Mouse (Mus musculus) neural tube, embryonic 12.5 days (tissue): ENCODE data around the gene Vgll4. TPM values are rescaled to one million over a fixed set of nuclear protein-coding genes. Genes with fewer than 3 reads are reported as not detected.
A peak's percentile ranks its signal among the peaks of the same experiment; 100 is the strongest.

ENCODE experiments used
- ATAC-seq: fragments of 200-750 bp; cut with Nextera tagmentation; 2 replicates; pipeline ENCODE4 v1.8.0; 2017; ENCODE audit warnings: low read depth, mild to moderate bottlenecking, moderate TSS enrichment, moderate library complexity; ENCODE audit not compliant: low FRiP score
- H3K27ac ChIP-seq: fragments of 300-500 bp; sonication (generic); 2 replicates; pipeline ENCODE4 v1.5.1; 2016
- H3K27me3 ChIP-seq: fragments of 300-500 bp; sonication (generic); replicated peaks from 2 replicates; pipeline ENCODE4 v1.6.1; 2016; ENCODE audit warnings: mild to moderate bottlenecking
- H3K36me3 ChIP-seq: fragments of 300-500 bp; sonication (generic); 2 replicates; pipeline ENCODE4 v1.6.1; 2016; ENCODE audit warnings: mild to moderate bottlenecking
- H3K4me1 ChIP-seq: fragments of 300-500 bp; sonication (generic); 2 replicates; pipeline ENCODE4 v1.6.1; 2016
- H3K4me2 ChIP-seq: fragments of 300-500 bp; sonication (generic); replicated peaks from 2 replicates; pipeline ENCODE4 v1.6.1; 2016; ENCODE audit warnings: mild to moderate bottlenecking
- H3K4me3 ChIP-seq: fragments of 300-500 bp; sonication (generic); 2 replicates; pipeline ENCODE4 v1.5.1; 2016
- H3K9ac ChIP-seq: fragments of 300-500 bp; sonication (generic); 2 replicates; pipeline ENCODE4 v1.6.1; 2016; ENCODE audit warnings: mild to moderate bottlenecking
- H3K9me3 ChIP-seq: fragments of 300-500 bp; sonication (generic); 2 replicates; pipeline ENCODE4 v1.6.1; 2016; ENCODE audit warnings: mild to moderate bottlenecking
- whole genome bisulfite sequencing: fragments of 180-500 bp; shearing (Covaris S2); methylation state at CpG from one replicate; pipeline ENCODE4 v1.1.7; 2016; 5-methylcytosine and 5-hydroxymethylcytosine counted together
- polyA plus RNA-seq: library from polyadenylated mRNA; unstranded; fragments of >200 nt; fragmentation: Nextera tagmentation; extraction: Ambion mirVana; gene quantifications from 2 replicates; pipeline ENCODE4 v1.2.1, GENCODE M21; 2016

Vgll4 gene
- polyA plus RNA-seq, 1 experiment from 2014 or later = 81.7 TPM

- Histone ChIP-seq H3K9me3 (no peaks in the 10 kb centered on the region), H3K4me2 (no peak overlapping the region), H3K36me3 (no peaks in the 10 kb centered on the region), H3K4me3 (no peak overlapping the region), H3K27ac (no peak overlapping the region), H3K9ac (no peak overlapping the region), H3K27me3 (no peaks in the 10 kb centered on the region), H3K4me1 (peaks cover 28% of the 10 kb centered on the region)
- WGBS = 97% methylated on average over 6 of the region's 6 CpGs
- no peak for ATAC-seq
Measured at GRCm38 (mm10) chr6:114907459-114907858, 62.3 kb downstream of the Vgll4 start.

GRCm38 (mm10) chr6:114906209-114906608 is 63.6 kb downstream of the Vgll4 start:
- H3K36me3 ChIP-seq = no peaks in the 10 kb centered on the region
- ATAC-seq = no peak
- WGBS = 61% methylated on average over 5 of the region's 5 CpGs
- H3K27ac ChIP-seq = no peak overlapping the region
- peaks cover 38% of the 10 kb centered on the region for H3K4me1 ChIP-seq
- H3K27me3 ChIP-seq = no peaks in the 10 kb centered on the region
- no peak overlapping the region for H3K9ac ChIP-seq
- H3K9me3 ChIP-seq = no peaks in the 10 kb centered on the region
- no peak overlapping the region for H3K4me3 ChIP-seq
- H3K4me2 ChIP-seq = no peak overlapping the region

- H3K4me2 ChIP-seq = no peak overlapping the region
- no peak for ATAC-seq
- no peaks in the 10 kb centered on the region for H3K27me3 ChIP-seq
- H3K4me1 ChIP-seq = peaks cover 45% of the 10 kb centered on the region
- no peak overlapping the region for H3K4me3 ChIP-seq
- no peaks in the 10 kb centered on the region for H3K9me3 ChIP-seq
- no peak overlapping the region for H3K9ac ChIP-seq
- no peaks in the 10 kb centered on the region for H3K36me3 ChIP-seq
- 72% methylated on average over 8 of the region's 8 CpGs for WGBS
- H3K27ac ChIP-seq = no peak overlapping the region
Measured at GRCm38 (mm10) chr6:114905253-114906028, 64.4 kb downstream of the Vgll4 start.

- 90% methylated on average over 3 of the region's 3 CpGs for WGBS
Measured at GRCm38 (mm10) chr6:114904818-114905217, 65.0 kb downstream of the Vgll4 start.

GRCm38 (mm10) chr6:114904233-114904632 is 65.6 kb downstream of the Vgll4 start:
- WGBS = 85% methylated on average over 6 of the region's 6 CpGs
- Histone ChIP-seq H3K4me2 (no peak overlapping the region), H3K9me3 (no peaks in the 10 kb centered on the region), H3K4me3 (no peak overlapping the region), H3K27ac (no peak overlapping the region), H3K36me3 (no peaks in the 10 kb centered on the region), H3K4me1 (peaks cover 56% of the 10 kb centered on the region), H3K27me3 (no peaks in the 10 kb centered on the region), H3K9ac (no peak overlapping the region)
- no peak for ATAC-seq

More at GRCm38 (mm10) chr6:114904818-114905217, 65.0 kb downstream of the Vgll4 start:
- no peak for ATAC-seq
- no peak overlapping the region for H3K27ac ChIP-seq
- no peak overlapping the region for H3K9ac ChIP-seq
- H3K4me3 ChIP-seq = no peak overlapping the region
- H3K36me3 ChIP-seq = no peaks in the 10 kb centered on the region
- H3K4me1 ChIP-seq = peaks cover 51% of the 10 kb centered on the region
- H3K9me3 ChIP-seq = no peaks in the 10 kb centered on the region
- no peaks in the 10 kb centered on the region for H3K27me3 ChIP-seq
- no peak overlapping the region for H3K4me2 ChIP-seq

- Histone ChIP-seq H3K36me3 (0 out of 2 replicates have a peak, but pooled peaks cover 4% of the 10 kb centered on the region), H3K4me2 (peak overlapping the region; percentile 41), H3K27ac (no peak overlapping the region), H3K9ac (peak overlapping the region; percentile 29; the same call in 1 of the 2 replicates), H3K4me1 (peaks cover 56% of the 10 kb centered on the region), H3K4me3 (no peak overlapping the region), H3K9me3 (no peaks in the 10 kb centered on the region), H3K27me3 (no peaks in the 10 kb centered on the region)
- 23% methylated on average over 4 of the region's 4 CpGs for WGBS
- 0 out of 2 replicates have a peak, but pooled peaks have one; percentile 10 for ATAC-seq
Measured at GRCm38 (mm10) chr6:114901921-114902320, 67.9 kb downstream of the Vgll4 start.

GRCm38 (mm10) chr6:114901321-114901824 is 68.4 kb downstream of the Vgll4 start:
- ATAC-seq = no peak
- H3K9ac ChIP-seq = peak overlapping the region; percentile 29; the same call in 1 of the 2 replicates

GRCm38 (mm10) chr6:114900194-114900593 is 69.6 kb downstream of the Vgll4 start:
- WGBS = 18% methylated on average over 10 of the region's 10 CpGs
- no peak overlapping the region for H3K4me3 ChIP-seq
- H3K4me1 ChIP-seq = peaks cover 53% of the 10 kb centered on the region
- no peaks in the 10 kb centered on the region for H3K27me3 ChIP-seq
- peak overlapping the region; percentile 36 for H3K9ac ChIP-seq
- H3K4me2 ChIP-seq = peak overlapping the region; percentile 48
- no peak for ATAC-seq
- H3K9me3 ChIP-seq = 0 out of 2 replicates have a peak, but pooled peaks cover 4% of the 10 kb centered on the region
- H3K27ac ChIP-seq = 0 out of 2 replicates have a peak overlapping the region, but pooled peaks have one; percentile 1
- H3K36me3 ChIP-seq = peaks cover 8% of the 10 kb centered on the region; the same call in 1 of the 2 replicates

More at GRCm38 (mm10) chr6:114901321-114901824, 68.4 kb downstream of the Vgll4 start:
- Histone ChIP-seq H3K27me3 (no peaks in the 10 kb centered on the region), H3K4me3 (no peak overlapping the region), H3K27ac (no peak overlapping the region), H3K36me3 (peaks cover 5% of the 10 kb centered on the region; the same call in 1 of the 2 replicates), H3K4me1 (peaks cover 53% of the 10 kb centered on the region), H3K9me3 (0 out of 2 replicates have a peak, but pooled peaks cover 1% of the 10 kb centered on the region), H3K4me2 (peak overlapping the region; percentile 41)
- WGBS = 4% methylated on average over 12 of the region's 12 CpGs

- H3K4me1 ChIP-seq = peaks cover 54% of the 10 kb centered on the region
- H3K9ac ChIP-seq = no peak overlapping the region
- 0 out of 2 replicates have a peak overlapping the region, but pooled peaks have one; percentile 1 for H3K27ac ChIP-seq
- H3K4me3 ChIP-seq = no peak overlapping the region
- H3K36me3 ChIP-seq = peaks cover 10% of the 10 kb centered on the region; the same call in 1 of the 2 replicates
- peak overlapping the region; percentile 48 for H3K4me2 ChIP-seq
- 23% methylated on average over 7 of the region's 7 CpGs for WGBS
- no peak for ATAC-seq
- no peaks in the 10 kb centered on the region for H3K27me3 ChIP-seq
- 0 out of 2 replicates have a peak, but pooled peaks cover 4% of the 10 kb centered on the region for H3K9me3 ChIP-seq
Measured at GRCm38 (mm10) chr6:114899652-114900051, 70.1 kb downstream of the Vgll4 start.

GRCm38 (mm10) chr6:114898949-114899348 is 70.8 kb downstream of the Vgll4 start:
- Histone ChIP-seq H3K36me3 (peaks cover 10% of the 10 kb centered on the region; the same call in 1 of the 2 replicates), H3K27ac (no peak overlapping the region), H3K27me3 (no peaks in the 10 kb centered on the region), H3K4me1 (peaks cover 54% of the 10 kb centered on the region), H3K9me3 (0 out of 2 replicates have a peak, but pooled peaks cover 4% of the 10 kb centered on the region), H3K4me2 (no peak overlapping the region), H3K4me3 (no peak overlapping the region), H3K9ac (no peak overlapping the region)
- ATAC-seq = no peak
- 97% methylated on average over 4 of the region's 4 CpGs for WGBS

GRCm38 (mm10) chr6:114896281-114896680 is 73.5 kb downstream of the Vgll4 start:
- Histone ChIP-seq H3K9ac (no peak overlapping the region), H3K4me1 (peaks cover 52% of the 10 kb centered on the region), H3K36me3 (peaks cover 10% of the 10 kb centered on the region; the same call in 1 of the 2 replicates), H3K4me3 (no peak overlapping the region), H3K27ac (no peak overlapping the region), H3K27me3 (no peaks in the 10 kb centered on the region), H3K4me2 (no peak overlapping the region), H3K9me3 (0 out of 2 replicates have a peak, but pooled peaks cover 4% of the 10 kb centered on the region)
- ATAC-seq = no peak
- 82% methylated on average over 2 of the region's 2 CpGs for WGBS

GRCm38 (mm10) chr6:114895191-114895590 is 74.6 kb downstream of the Vgll4 start:
- H3K9me3 ChIP-seq = 0 out of 2 replicates have a peak, but pooled peaks cover 4% of the 10 kb centered on the region
- H3K4me2 ChIP-seq = no peak overlapping the region
- no peak overlapping the region for H3K4me3 ChIP-seq
- 95% methylated on average over 7 of the region's 7 CpGs for WGBS
- H3K27me3 ChIP-seq = no peaks in the 10 kb centered on the region
- H3K36me3 ChIP-seq = peaks cover 10% of the 10 kb centered on the region; the same call in 1 of the 2 replicates
- ATAC-seq = no peak
- peaks cover 53% of the 10 kb centered on the region for H3K4me1 ChIP-seq
- H3K9ac ChIP-seq = no peak overlapping the region
- no peak overlapping the region for H3K27ac ChIP-seq
